Mouse (Mus musculus): Measurements from ENCODE around the gene Sprtn. TPM values are rescaled to one million over a fixed set of nuclear protein-coding genes. Genes with fewer than 3 reads are reported as not detected.
A peak's percentile ranks its signal among the peaks of the same experiment; 100 is the strongest.

The Sprtn gene
- total RNA-seq, 2 experiments from 2014 or later = 11.7 to 11.9 TPM

DNA sequence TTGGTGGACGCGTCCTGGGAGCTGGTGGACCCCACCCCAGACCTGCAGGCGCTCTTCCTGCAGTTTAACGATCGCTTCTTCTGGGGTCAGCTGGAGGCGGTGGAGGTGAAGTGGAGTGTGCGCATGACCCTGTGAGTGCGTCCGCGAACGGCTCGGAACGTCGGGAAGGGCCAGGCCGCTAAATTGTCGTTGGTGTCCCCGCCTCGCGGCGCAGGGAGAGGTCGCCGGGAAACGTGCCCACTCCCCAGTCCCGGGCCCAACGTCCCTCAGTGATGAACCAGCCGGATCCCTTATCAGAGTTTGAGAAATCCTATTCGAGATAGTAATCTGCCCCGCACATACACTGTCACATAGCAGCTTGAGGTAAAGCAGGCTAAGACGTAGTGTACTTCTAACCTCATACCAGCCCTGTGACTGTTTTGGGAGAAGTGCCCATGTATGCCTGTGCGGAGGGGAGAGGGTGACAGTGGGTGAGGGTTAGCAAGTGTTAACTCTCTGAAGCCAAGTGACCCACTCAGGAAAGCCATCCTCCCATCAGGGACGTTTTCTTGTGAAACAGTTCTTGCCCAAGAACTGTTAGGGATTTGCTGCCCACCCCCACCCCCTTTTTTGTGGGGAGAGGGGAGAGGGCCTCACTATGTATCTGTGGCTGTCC lies 692 bp downstream of the Sprtn start:
- peak in 1 of 2 experiments; percentile 29 for DNase-seq (ENCODE audit: low spot score in 2 of 2)

DNA sequence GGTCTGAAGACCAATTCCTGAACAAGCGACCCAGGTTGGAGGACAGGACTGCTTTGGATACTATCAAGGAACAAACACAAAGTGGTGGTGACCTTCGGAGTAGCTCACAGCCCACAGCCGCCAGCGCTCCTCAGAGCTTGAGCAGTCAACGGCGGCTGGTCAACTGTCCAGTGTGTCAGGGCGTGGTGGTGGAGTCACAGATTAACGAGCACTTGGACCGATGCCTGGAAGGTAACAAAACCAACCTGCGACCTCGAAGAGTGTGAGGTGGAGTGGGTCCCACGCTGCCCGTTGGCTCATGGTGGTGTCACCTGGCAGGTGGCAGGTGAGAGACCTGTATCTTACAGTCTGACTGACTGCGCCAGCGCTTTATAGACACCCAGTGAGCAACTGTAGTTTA lies 5.5 kb downstream of the Sprtn start:
- DNase-seq (ENCODE audit: low spot score in 2 of 2) = no peak

DNA sequence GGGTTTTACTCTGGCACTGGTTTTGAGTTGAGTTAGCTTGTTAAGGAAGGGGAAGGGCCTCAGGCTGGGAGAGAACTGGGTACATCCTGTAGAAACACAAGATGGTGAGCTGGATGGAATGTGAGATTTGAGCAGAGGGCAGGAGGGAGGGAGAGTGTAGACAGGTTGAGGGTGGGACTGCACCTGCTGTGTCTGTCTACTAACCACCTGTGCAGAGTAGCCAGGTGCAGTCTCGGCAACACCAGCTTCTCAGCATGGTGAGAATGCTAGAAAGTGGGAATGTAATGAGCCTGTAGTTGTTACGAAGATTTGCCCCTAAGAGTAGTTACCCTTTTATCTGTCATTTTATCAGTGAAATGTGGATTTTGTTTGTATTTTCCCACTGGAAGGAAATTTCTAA lies 7.8 kb downstream of the Sprtn start:
- DNase-seq (ENCODE audit: low spot score in 2 of 2) = no peak

DNA sequence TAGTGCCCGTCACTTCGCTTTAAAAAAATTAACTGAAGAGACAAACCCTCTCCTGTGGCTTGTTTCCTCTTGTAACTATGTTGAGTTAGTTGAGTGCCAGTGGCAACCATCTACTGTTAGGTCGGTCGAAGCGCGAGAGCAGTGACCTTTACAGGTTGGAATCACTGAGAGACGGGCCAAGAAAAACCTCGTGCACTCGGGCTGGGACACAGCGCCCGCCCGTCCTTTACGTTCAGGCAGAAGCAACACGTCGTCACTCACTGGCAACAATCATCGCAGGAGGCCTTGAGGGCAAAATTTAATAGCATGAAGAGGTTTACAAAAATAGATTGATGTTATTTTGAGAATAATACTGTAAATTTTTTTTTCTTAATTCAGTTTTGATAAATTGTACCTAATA lies 12.2 kb downstream of the Sprtn start:
- DNase-seq (ENCODE audit: low spot score in 2 of 2) = no peak

DNA sequence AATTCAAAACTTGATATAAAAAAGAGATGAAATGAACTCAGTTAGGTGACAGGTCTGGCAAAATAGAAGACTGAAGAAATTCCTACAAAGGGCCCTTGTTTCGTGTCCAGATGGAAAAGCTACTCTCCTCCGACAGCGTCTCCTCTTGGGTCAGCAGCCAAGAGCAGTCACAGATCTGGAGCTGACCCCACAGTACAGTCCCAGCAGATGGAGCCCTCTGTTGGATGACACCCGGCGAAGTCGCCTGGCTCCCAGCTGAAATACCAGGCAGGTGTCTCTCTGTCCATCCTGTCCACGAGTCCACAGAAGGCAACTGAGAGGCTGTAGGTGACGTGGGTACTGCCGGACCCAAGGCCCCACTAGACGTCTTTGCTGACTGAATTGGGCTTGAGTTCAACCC lies 12.7 kb downstream of the Sprtn start:
- DNase-seq (ENCODE audit: low spot score in 2 of 2) = no peak

- DNase-seq (ENCODE audit: low spot score in 2 of 2) = no peak
Observed at GRCm38 (mm10) chr8:124911938-124912872, 14.5 kb downstream of the Sprtn start.

GRCm38 (mm10) chr8:124914061-124914460 lies 16.4 kb downstream of the Sprtn start:
- DNase-seq (ENCODE audit: low spot score in 2 of 2) = no peak

GRCm38 (mm10) chr8:124917741-124918484 lies 20.2 kb downstream of the Sprtn start:
- DNase-seq (ENCODE audit: low spot score in 2 of 2) = no peak

DNA sequence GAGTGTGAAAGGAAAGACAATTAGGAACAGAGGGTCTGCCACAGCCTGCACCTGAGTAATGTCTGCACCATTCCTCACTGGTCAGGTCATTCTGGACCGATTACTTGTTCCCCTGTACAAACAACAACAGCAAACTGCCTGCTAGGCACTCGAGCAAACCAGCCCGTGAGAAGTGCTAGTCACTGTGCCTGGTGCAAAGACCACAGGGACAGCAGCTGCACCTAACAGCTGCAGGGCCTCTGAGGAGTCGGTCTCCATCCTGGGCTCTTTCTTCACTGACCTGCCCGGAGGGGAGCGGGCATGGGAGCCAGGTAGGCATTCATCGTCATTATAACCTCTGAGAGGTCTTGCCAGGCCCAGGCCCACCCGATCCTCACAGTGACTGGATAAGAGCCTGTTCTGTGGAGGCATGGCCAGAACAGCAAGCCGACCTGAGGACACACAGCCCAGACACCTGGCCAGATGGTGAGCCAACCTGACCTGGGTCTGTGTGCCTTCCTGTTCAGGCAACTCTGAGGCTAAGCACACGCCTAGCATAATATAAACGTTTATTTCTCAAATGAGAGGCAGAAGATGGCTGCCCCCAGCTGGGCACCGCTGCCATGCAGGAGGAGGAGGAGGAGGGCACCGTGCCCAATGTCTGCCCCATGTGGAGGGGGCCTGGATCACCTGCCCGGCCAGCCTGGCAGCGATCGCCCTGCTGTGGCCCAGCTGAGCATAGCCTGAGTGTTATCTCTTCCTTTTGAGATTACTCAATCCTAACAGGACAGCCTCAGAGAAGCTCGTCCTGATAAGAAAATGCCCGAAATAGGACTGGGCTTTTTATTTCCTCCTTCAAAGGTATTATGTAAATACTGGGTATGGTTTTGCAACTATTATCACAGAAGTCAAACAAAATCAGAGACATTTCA lies 23.9 kb downstream of the Sprtn start:
- DNase-seq (ENCODE audit: low spot score in 2 of 2) = no peak

- no peak for DNase-seq (ENCODE audit: low spot score in 2 of 2)
Observed at GRCm38 (mm10) chr8:124922490-124923089, 24.9 kb downstream of the Sprtn start.

DNA sequence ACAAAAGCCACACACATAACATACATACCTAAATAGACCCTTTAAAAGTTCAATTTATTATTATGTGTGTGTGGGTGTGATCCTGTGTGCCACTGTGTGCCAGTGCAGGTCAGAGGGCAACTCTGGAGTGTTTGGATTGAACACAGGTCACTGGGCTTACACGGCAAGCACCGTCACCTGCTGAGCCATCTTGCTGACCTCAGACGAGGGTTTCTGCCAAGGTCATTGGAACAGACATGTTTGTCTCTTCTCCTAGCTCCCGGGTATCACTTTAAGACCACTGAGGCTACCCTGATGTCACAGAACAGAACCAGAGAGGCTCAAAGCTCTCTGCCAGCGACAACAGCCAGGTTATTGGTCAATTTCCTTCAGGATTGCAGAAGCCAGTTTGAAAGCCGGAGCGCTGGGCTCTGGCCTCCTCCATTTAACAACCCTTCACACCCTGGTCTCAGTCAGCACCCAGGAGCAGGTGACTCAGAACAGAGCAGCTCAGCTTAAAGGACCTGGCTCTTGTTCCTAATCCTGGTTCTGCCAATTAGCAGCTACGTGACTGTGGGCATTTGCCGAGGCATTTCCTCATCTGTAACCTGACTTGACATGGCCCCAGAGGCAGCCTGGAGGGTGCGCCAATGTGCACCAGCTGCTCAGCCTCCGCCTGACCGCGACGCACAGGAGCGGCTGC lies 26.4 kb downstream of the Sprtn start:
- DNase-seq (ENCODE audit: low spot score in 2 of 2) = peak in 1 of 2 experiments; percentile 34

- DNase-seq (ENCODE audit: low spot score in 2 of 2) = no peak
Observed at GRCm38 (mm10) chr8:124925544-124926266, 28.0 kb downstream of the Sprtn start.

DNA sequence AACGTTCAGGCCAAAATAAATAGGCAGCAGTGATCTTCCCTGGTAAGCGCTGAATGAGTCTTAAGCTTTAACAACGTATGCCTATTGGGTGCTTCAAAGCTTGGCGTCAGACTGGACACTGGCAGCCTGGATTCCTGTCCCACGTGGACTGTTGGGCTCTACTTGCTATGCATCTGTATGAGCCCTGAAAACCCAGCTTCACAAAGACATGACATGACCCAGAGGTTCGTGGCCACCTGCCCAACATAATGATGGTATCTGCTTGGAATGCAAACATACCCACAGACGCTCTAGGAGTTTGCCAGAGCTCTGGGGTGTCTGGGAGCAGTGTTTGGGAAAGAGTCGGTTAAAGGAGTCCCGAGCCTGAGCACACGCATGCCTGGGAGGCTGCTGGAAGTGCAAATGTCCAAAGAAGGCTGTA lies 28.7 kb downstream of the Sprtn start:
- DNase-seq (ENCODE audit: low spot score in 2 of 2) = peak in 1 of 2 experiments; percentile 64

DNA sequence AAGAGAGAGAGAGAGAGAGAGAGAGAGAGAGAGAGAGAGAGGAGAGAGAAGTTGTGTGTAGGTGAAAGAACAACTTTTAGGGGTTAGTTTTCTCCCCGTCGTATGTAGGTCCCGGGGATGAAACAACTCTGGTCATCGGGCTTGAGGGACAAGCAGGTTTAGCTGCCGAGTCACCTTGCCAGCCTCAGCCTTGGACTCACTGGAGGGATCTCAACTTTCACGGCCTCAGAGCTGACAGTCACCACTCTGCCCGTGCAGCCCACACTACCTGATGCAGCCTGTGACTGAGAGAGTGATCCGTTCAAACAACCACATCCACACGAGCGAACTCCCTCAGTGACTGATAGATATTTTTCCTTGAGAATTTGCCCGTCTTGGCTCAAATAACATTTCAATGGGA lies 31.3 kb downstream of the Sprtn start:
- no peak for DNase-seq (ENCODE audit: low spot score in 2 of 2)

- DNase-seq (ENCODE audit: low spot score in 2 of 2) = no peak
Observed at GRCm38 (mm10) chr8:124930086-124930485, 32.4 kb downstream of the Sprtn start.

GRCm38 (mm10) chr8:124930649-124931048 lies 33.0 kb downstream of the Sprtn start:
- DNase-seq (ENCODE audit: low spot score in 2 of 2) = no peak

DNA sequence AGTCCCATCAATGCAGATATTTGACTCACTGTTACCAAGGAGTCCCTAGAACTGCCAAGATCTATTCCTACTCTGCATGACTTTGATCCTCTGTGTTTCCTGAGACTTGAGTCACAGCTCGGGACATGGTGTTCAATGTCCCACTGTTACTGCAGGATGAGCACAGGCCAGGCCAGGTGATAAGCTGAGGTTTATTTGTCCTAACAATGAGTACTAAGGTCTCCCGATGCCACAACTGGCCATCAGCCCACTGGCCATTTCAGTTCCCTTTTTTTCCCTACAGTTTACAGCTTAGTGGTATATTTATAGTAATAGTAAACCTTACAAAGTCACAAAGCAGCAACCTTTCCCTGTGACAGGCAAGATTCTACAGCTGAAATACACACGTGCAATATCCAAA lies 34.7 kb downstream of the Sprtn start:
- DNase-seq (ENCODE audit: low spot score in 2 of 2) = no peak

- DNase-seq (ENCODE audit: low spot score in 2 of 2) = no peak
Observed at GRCm38 (mm10) chr8:124935116-124935515, 37.4 kb downstream of the Sprtn start.

- DNase-seq (ENCODE audit: low spot score in 2 of 2) = no peak
Observed at GRCm38 (mm10) chr8:124936699-124937098, 39.0 kb downstream of the Sprtn start.
